Mouse (Mus musculus) colon, adult 2 months (tissue): Measurements from ENCODE around the gene Rhox4c. TPM values are rescaled to one million over a fixed set of nuclear protein-coding genes. Genes with fewer than 3 reads are reported as not detected.

Source experiments
- polyA plus RNA-seq: library from polyadenylated mRNA; depleted of rRNA; stranded (reverse); fragments of >200 nt; gene quantifications from 2 replicates; pipeline ENCODE4 v1.2.3, GENCODE M21; 2012; rRNA removed

The Rhox4c gene
- polyA plus RNA-seq = not detected in 2 replicates

DNA sequence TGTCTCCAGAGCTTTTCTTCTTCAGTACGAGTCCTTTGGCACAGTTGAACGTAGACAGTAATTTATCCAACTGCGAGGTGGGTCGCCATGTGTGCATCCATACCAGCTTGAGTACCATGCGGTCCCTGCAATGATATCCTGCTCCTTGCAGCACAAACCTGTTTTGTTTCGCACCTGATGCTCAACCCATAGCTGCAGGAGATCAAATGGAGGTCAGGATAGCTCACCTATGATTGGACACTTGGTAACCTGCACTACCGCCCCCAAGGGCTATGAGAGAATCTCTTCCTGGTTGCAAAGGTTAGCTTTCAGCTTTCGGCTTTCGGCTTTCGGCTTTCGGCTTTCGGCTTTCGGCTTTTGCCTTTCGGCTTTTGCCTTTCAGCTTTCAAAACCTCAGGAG lies at the start of gene Rhox4c:
Rhox4c (plus strand) TSS at position 301 of the 400 bp plus-strand sequence.

DNA sequence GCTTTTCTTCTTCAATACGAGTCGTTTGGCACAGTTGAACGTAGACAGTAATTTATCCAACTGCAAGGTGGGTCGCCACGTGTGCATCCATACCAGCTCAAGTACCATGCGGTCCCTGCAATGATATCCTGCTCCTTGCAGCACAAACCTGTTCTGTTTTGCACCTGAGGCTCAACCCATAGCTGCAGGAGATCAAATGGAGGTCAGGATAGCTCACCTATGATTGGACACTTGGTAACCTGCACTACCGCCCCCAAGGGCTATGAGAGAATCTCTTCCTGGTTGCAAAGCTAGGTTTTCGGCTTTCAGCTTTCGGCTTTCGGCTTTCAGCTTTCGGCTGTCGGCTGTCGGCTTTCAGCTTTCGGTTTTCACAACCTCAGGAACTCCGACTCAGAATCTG lies 47.9 kb upstream of the Rhox4c start, which contains the start of gene Rhox4b:
Rhox4b (plus strand) TSS at position 301 of the 400 bp plus-strand sequence.

DNA sequence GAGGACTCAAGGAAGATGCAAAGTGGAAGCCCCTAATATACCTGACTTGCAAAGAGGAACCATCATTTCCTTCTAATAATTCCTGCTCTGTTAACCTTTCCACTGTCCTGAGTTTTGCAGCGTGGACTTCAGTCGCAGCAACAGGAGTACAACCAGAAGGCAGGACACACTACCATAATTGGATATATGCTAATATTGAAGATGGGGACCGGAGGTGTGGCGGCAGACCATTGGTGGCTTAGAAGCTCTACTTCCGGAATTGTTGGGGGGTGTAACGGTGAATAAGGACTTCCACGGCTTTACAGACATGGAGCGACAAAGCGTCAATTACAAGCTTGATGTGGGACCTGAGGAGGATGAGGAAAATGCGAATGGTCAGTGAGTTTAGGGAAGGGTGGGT lies 26.8 kb upstream of the Rhox4c start, which contains the start of gene Rhox2c:
Rhox2c (plus strand) TSS at position 301 of the 400 bp plus-strand sequence.

DNA sequence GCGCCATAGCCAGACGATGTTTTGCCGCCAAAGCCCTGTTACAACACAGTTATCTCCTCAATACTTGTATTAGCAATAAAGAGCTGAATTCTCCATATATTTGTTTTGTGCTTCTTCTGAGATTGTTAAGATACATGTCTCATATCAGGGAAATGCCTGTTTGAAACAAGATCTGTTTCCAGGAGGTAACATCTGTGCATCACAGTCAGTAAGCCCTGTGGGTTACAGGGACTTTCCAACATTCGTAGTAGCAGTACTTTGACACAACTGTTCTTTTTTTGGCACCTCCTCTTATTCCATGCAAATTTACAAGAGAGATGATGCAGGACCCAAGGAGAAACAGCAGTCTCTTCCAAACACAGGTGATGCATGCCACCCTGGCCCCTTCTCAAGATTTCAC lies 21.9 kb upstream of the Rhox4c start, which contains the start of gene Rhox3c:
Rhox3c (plus strand) TSS at position 301 of the 400 bp plus-strand sequence.

DNA sequence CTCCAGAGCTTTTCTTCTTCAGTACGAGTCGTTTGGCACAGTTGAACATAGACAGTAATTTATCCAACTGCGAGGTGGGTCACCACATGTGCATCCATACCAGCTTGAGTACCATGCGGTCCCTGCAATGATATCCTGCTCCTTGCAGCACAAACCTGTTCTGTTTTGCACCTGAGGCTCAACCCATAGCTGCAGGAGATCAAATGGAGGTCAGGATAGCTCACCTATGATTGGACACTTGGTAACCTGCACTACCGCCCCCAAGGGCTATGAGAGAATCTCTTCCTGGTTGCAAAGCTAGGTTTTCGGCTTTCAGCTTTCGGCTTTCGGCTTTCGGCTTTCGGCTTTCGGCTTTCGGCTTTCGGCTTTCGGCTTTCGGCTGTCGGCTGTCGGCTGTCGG lies 33.9 kb downstream of the Rhox4c start, which contains the start of gene Rhox4d:
Rhox4d (plus strand) TSS at position 301 of the 400 bp plus-strand sequence.

DNA sequence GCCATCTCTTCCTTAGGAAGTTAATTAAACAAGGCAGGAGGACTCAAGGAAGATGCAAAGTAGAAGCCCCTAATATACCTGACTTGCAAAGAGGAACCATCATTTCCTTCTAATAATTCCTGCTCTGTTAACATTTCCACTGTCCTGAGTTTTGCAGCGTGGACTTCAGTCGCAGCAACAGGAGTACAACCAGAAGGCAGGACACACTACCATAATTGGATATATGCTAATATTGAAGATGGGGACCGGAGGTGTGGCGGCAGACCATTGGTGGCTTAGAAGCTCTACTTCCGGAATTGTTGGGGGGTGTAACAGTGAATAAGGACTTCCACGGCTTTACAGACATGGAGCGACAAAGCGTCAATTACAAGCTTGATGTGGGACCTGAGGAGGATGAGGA lies 50.0 kb downstream of the Rhox4c start, which contains the start of gene Rhox2e:
Rhox2e (plus strand) TSS at position 301 of the 400 bp plus-strand sequence.

Other genes with a start within 250 kb of the Rhox4c start
- not detected in 2 replicates for gene Rhox2a, start 235.4 kb upstream of the Rhox4c start, polyA plus RNA-seq
- gene Rhox3a, start 230.4 kb upstream of the Rhox4c start, polyA plus RNA-seq = not detected in 2 replicates
- gene Rhox4a, start 215.0 kb upstream of the Rhox4c start, polyA plus RNA-seq = not detected in 2 replicates
- gene Rhox3a2, start 100.3 kb upstream of the Rhox4c start, polyA plus RNA-seq = not detected in 2 replicates
- not detected in 2 replicates for gene Rhox4a2, start 89.5 kb upstream of the Rhox4c start, polyA plus RNA-seq
- not detected in 2 replicates for gene Rhox2b, start 68.3 kb upstream of the Rhox4c start, polyA plus RNA-seq
- gene Rhox4b, start 47.8 kb upstream of the Rhox4c start, polyA plus RNA-seq = not detected in 2 replicates
- gene Rhox2c, start 26.7 kb upstream of the Rhox4c start, polyA plus RNA-seq = not detected in 2 replicates
- not detected in 2 replicates for gene Rhox3c, start 21.8 kb upstream of the Rhox4c start, polyA plus RNA-seq
- not detected in 2 replicates for gene Rhox2d, start 13.1 kb downstream of the Rhox4c start, polyA plus RNA-seq
- not detected in 2 replicates for gene Rhox4d, start 34.0 kb downstream of the Rhox4c start, polyA plus RNA-seq
- not detected in 2 replicates for gene Rhox2e, start 50.1 kb downstream of the Rhox4c start, polyA plus RNA-seq
- not detected in 2 replicates for gene Rhox3e, start 61.7 kb downstream of the Rhox4c start, polyA plus RNA-seq
- not detected in 2 replicates for gene Rhox4e, start 77.1 kb downstream of the Rhox4c start, polyA plus RNA-seq
- not detected in 2 replicates for gene Rhox2f, start 91.1 kb downstream of the Rhox4c start, polyA plus RNA-seq
- not detected in 2 replicates for gene Rhox3f, start 100.7 kb downstream of the Rhox4c start, polyA plus RNA-seq
- not detected in 2 replicates for gene Rhox4f, start 127.4 kb downstream of the Rhox4c start, polyA plus RNA-seq
- gene Rhox3g, start 148.3 kb downstream of the Rhox4c start, polyA plus RNA-seq = not detected in 2 replicates
- gene Rhox2g, start 163.1 kb downstream of the Rhox4c start, polyA plus RNA-seq = not detected in 2 replicates
- not detected in 2 replicates for gene Rhox4g, start 171.0 kb downstream of the Rhox4c start, polyA plus RNA-seq
- gene Rhox3h, start 188.4 kb downstream of the Rhox4c start, polyA plus RNA-seq = not detected in 2 replicates
- not detected in 2 replicates for gene Rhox2h, start 192.9 kb downstream of the Rhox4c start, polyA plus RNA-seq